Mouse (Mus musculus): ENCODE data around the gene Dedd2. TPM values are rescaled to one million over a fixed set of nuclear protein-coding genes. Genes with fewer than 3 reads are reported as not detected.

Gene Dedd2
- polyA plus RNA-seq, 1 experiment from 2014 or later, result 10.8 TPM

- Histone ChIP-seq H3K9me3 (replicated peaks; ENCODE audit: control insufficient read depth, low read length) (no peaks in the 10 kb centered on the region), H3K27me3 (replicated peaks; ENCODE audit: control insufficient read depth, insufficient read depth, low read length) (no peaks in the 10 kb centered on the region), H3K36me3 (ENCODE audit: control insufficient read depth, insufficient read depth, low read length) (peaks cover 89% of the 10 kb centered on the region), H3K4me1 (ENCODE audit: control insufficient read depth, insufficient read depth, low read length) (no peaks in the 10 kb centered on the region), H3K9ac (ENCODE audit: low read length) (no peak overlapping the region), H3K4me2 (ENCODE audit: low read length) (no peak overlapping the region), H3K4me3 (ENCODE audit: low read depth, low read length) (no peak overlapping the region), H3K27ac (ENCODE audit: low read depth, low read length) (no peak overlapping the region)
- ATAC-seq, result no peak
- 89% methylated on average over 1 of the region's 1 CpGs for WGBS
- DNase-seq (ENCODE audit: low spot score), result no peak
These were observed 7.3 kb upstream of the Dedd2 start for GRCm38 (mm10) chr7:25227523-25228300.

- H3K27ac ChIP-seq (ENCODE audit: low read depth, low read length), result no peak overlapping the region
- no peak for DNase-seq (ENCODE audit: low spot score)
- H3K36me3 ChIP-seq (ENCODE audit: control insufficient read depth, insufficient read depth, low read length), result peaks cover 37% of the 10 kb centered on the region
- H3K27me3 ChIP-seq (replicated peaks; ENCODE audit: control insufficient read depth, insufficient read depth, low read length), result no peaks in the 10 kb centered on the region
- ATAC-seq, result no peak
- peak overlapping the region; percentile 97 for H3K4me2 ChIP-seq (ENCODE audit: low read length)
- 84% methylated on average over 10 of the region's 10 CpGs for WGBS
- peak overlapping the region; percentile 78; the same call in 1 of the 2 replicates for H3K9ac ChIP-seq (ENCODE audit: low read length)
- H3K4me3 ChIP-seq (ENCODE audit: low read depth, low read length), result peak overlapping the region; percentile 65; the same call in 1 of the 2 replicates
- peaks cover 22% of the 10 kb centered on the region for H3K4me1 ChIP-seq (ENCODE audit: control insufficient read depth, insufficient read depth, low read length)
- H3K9me3 ChIP-seq (replicated peaks; ENCODE audit: control insufficient read depth, low read length), result no peaks in the 10 kb centered on the region
These were observed 2.0 kb upstream of the Dedd2 start for GRCm38 (mm10) chr7:25222275-25222967.

- peak within 1 kb of the TSS; percentile 78 for H3K9ac ChIP-seq (ENCODE audit: low read length)
- under 1% methylated on average over 44 of the region's 45 CpGs for WGBS
- H3K27me3 ChIP-seq (replicated peaks; ENCODE audit: control insufficient read depth, insufficient read depth, low read length), result no peaks in the 10 kb centered on the region
- peak within 1 kb of the TSS; percentile 86 for H3K27ac ChIP-seq (ENCODE audit: low read depth, low read length)
- peaks cover 29% of the 10 kb centered on the region for H3K36me3 ChIP-seq (ENCODE audit: control insufficient read depth, insufficient read depth, low read length)
- ATAC-seq, result peak; percentile 97
- no peaks in the 10 kb centered on the region for H3K9me3 ChIP-seq (replicated peaks; ENCODE audit: control insufficient read depth, low read length)
- H3K4me3 ChIP-seq (ENCODE audit: low read depth, low read length), result peak within 1 kb of the TSS; percentile 65
- H3K4me2 ChIP-seq (ENCODE audit: low read length), result peak within 1 kb of the TSS; percentile 97
- peak; percentile 100 for DNase-seq (ENCODE audit: low spot score)
- H3K4me1 ChIP-seq (ENCODE audit: control insufficient read depth, insufficient read depth, low read length), result peaks cover 22% of the 10 kb centered on the region
These were observed 878 bp upstream of the Dedd2 start, which contains the start of gene Zfp526 for GRCm38 (mm10) chr7:25221102-25221883. Zfp526 (plus strand) TSS chr7:25221425.

- DNase-seq (ENCODE audit: low spot score) (peak; percentile 97), ATAC-seq (peak; percentile 68)
- Histone ChIP-seq H3K4me1 (ENCODE audit: control insufficient read depth, insufficient read depth, low read length) (peaks cover 22% of the 10 kb centered on the region), H3K36me3 (ENCODE audit: control insufficient read depth, insufficient read depth, low read length) (peaks cover 20% of the 10 kb centered on the region), H3K9me3 (replicated peaks; ENCODE audit: control insufficient read depth, low read length) (no peaks in the 10 kb centered on the region), H3K27me3 (replicated peaks; ENCODE audit: control insufficient read depth, insufficient read depth, low read length) (no peaks in the 10 kb centered on the region), H3K9ac (ENCODE audit: low read length) (peak overlapping the region; percentile 83), H3K4me3 (ENCODE audit: low read depth, low read length) (peak overlapping the region; percentile 64), H3K27ac (ENCODE audit: low read depth, low read length) (peak overlapping the region; percentile 75; the same call in 1 of the 2 replicates), H3K4me2 (ENCODE audit: low read length) (peak overlapping the region; percentile 97)
- WGBS, result 3% methylated on average over 31 of the region's 31 CpGs
These were observed 509 bp downstream of the Dedd2 start for GRCm38 (mm10) chr7:25219756-25220456.

- no peaks in the 10 kb centered on the region for H3K9me3 ChIP-seq (replicated peaks; ENCODE audit: control insufficient read depth, low read length)
- H3K36me3 ChIP-seq (ENCODE audit: control insufficient read depth, insufficient read depth, low read length), result peaks cover 18% of the 10 kb centered on the region
- under 1% methylated on average over 16 of the region's 16 CpGs for WGBS
- H3K4me1 ChIP-seq (ENCODE audit: control insufficient read depth, insufficient read depth, low read length), result peaks cover 22% of the 10 kb centered on the region
- H3K4me3 ChIP-seq (ENCODE audit: low read depth, low read length), result peak overlapping the region; percentile 64
- H3K27ac ChIP-seq (ENCODE audit: low read depth, low read length), result peak overlapping the region; percentile 75; the same call in 1 of the 2 replicates
- H3K4me2 ChIP-seq (ENCODE audit: low read length), result peak overlapping the region; percentile 97
- DNase-seq (ENCODE audit: low spot score) (no peak), ATAC-seq (peak; percentile 19)
- no peaks in the 10 kb centered on the region for H3K27me3 ChIP-seq (replicated peaks; ENCODE audit: control insufficient read depth, insufficient read depth, low read length)
- peak overlapping the region; percentile 83 for H3K9ac ChIP-seq (ENCODE audit: low read length)
These were observed 1.0 kb downstream of the Dedd2 start for GRCm38 (mm10) chr7:25219416-25219750.

- Histone ChIP-seq H3K27me3 (replicated peaks; ENCODE audit: control insufficient read depth, insufficient read depth, low read length) (no peaks in the 10 kb centered on the region), H3K4me1 (ENCODE audit: control insufficient read depth, insufficient read depth, low read length) (peaks cover 22% of the 10 kb centered on the region), H3K36me3 (ENCODE audit: control insufficient read depth, insufficient read depth, low read length) (peaks cover 14% of the 10 kb centered on the region), H3K9me3 (replicated peaks; ENCODE audit: control insufficient read depth, low read length) (no peaks in the 10 kb centered on the region), H3K9ac (ENCODE audit: low read length) (peak overlapping the region; percentile 83), H3K4me3 (ENCODE audit: low read depth, low read length) (peak overlapping the region; percentile 64), H3K27ac (ENCODE audit: low read depth, low read length) (peak overlapping the region; percentile 75; the same call in 1 of the 2 replicates), H3K4me2 (ENCODE audit: low read length) (peak overlapping the region; percentile 97)
- DNase-seq (ENCODE audit: low spot score) (peak; percentile 68), ATAC-seq (peak; percentile 4)
- under 1% methylated on average over 53 of the region's 53 CpGs for WGBS
These were observed 1.6 kb downstream of the Dedd2 start for GRCm38 (mm10) chr7:25218705-25219415.

- H3K9ac ChIP-seq (ENCODE audit: low read length), result no peak overlapping the region
- WGBS, result 70% methylated on average over 12 of the region's 12 CpGs
- H3K4me3 ChIP-seq (ENCODE audit: low read depth, low read length), result 0 out of 2 replicates have a peak overlapping the region, but pooled peaks have one; percentile 64
- no peak overlapping the region for H3K27ac ChIP-seq (ENCODE audit: low read depth, low read length)
- ATAC-seq, result no peak
- peaks cover 11% of the 10 kb centered on the region for H3K36me3 ChIP-seq (ENCODE audit: control insufficient read depth, insufficient read depth, low read length)
- no peak for DNase-seq (ENCODE audit: low spot score)
- no peaks in the 10 kb centered on the region for H3K27me3 ChIP-seq (replicated peaks; ENCODE audit: control insufficient read depth, insufficient read depth, low read length)
- peak overlapping the region; percentile 97; the same call in 1 of the 2 replicates for H3K4me2 ChIP-seq (ENCODE audit: low read length)
- no peaks in the 10 kb centered on the region for H3K9me3 ChIP-seq (replicated peaks; ENCODE audit: control insufficient read depth, low read length)
- peaks cover 22% of the 10 kb centered on the region for H3K4me1 ChIP-seq (ENCODE audit: control insufficient read depth, insufficient read depth, low read length)
These were observed 2.6 kb downstream of the Dedd2 start for GRCm38 (mm10) chr7:25217653-25218395.
